18 mouse cellular contexts compared by ENCODE assay signal in genomic region chr7:128369366-128369765, GRCm38 (mm10). TPM values are rescaled to one million over a fixed set of nuclear protein-coding genes. Genes with fewer than 3 reads are reported as not detected.
A peak's percentile ranks its signal among the peaks of the same experiment; 100 is the strongest.
DNase-seq lines count a peak whose midpoint lies in the region; ATAC-seq and TF ChIP-seq lines count a peak whose summit lies in the region.
"Had no signal": no experiment of that assay in that cellular context is flagged by ENCODE, and none has a peak within 500 bp of the region (broad histone marks: within the 10 kb centered on the region; RNA-seq: fewer than 3 reads in every experiment).

No protein-coding gene starts in this region.

- no peaks in the 10 kb centered on the region for H3K9me3 ChIP-seq in liver, embryonic 13.5 days (replicated peaks)
- 0 out of 2 replicates have a peak, but pooled peaks cover 2% of the 10 kb centered on the region for H3K9me3 ChIP-seq in liver, postnatal 0 days (ENCODE audit: low read length)
- no peaks in the 10 kb centered on the region for H3K9me3 ChIP-seq in stomach, embryonic 16.5 days (replicated peaks; ENCODE audit: control insufficient read depth, low read length)
- no peaks in the 10 kb centered on the region; the same call in 1 of the 2 replicates for H3K9me3 ChIP-seq in kidney, embryonic 14.5 days (ENCODE audit: control insufficient read depth, low read length)
- H3K9me3 ChIP-seq: hindbrain, embryonic 15.5 days; kidney, embryonic 15.5 days; midbrain, embryonic 12.5 days had no signal

- no peak overlapping the region for H3K4me2 ChIP-seq in liver, embryonic 13.5 days
- no peak overlapping the region for H3K4me2 ChIP-seq in liver, postnatal 0 days (ENCODE audit: low read depth, low read length)
- no peak overlapping the region for H3K4me2 ChIP-seq in stomach, embryonic 16.5 days (ENCODE audit: low read depth, low read length)
- no peak overlapping the region for H3K4me2 ChIP-seq in kidney, embryonic 14.5 days (replicated peaks; ENCODE audit: low read depth, low read length)
- H3K4me2 ChIP-seq: forebrain, embryonic 13.5 days; hindbrain, embryonic 15.5 days; kidney, embryonic 15.5 days; midbrain, embryonic 12.5 days had no signal

- H3K27me3 ChIP-seq in liver, embryonic 13.5 days = no peaks in the 10 kb centered on the region
- H3K27me3 ChIP-seq in liver, postnatal 0 days (ENCODE audit: insufficient read depth, low read length) = no peaks in the 10 kb centered on the region
- no peaks in the 10 kb centered on the region for H3K27me3 ChIP-seq in stomach, embryonic 16.5 days (ENCODE audit: control insufficient read depth, insufficient read depth, low read length)
- no peaks in the 10 kb centered on the region for H3K27me3 ChIP-seq in kidney, embryonic 14.5 days (ENCODE audit: control insufficient read depth, insufficient read depth, low read length)
- H3K27me3 ChIP-seq: forebrain, embryonic 13.5 days; hindbrain, embryonic 15.5 days; kidney, embryonic 15.5 days; midbrain, embryonic 12.5 days; Patski had no signal

- no peak for TF ChIP-seq EP300 in liver, postnatal 0 days (IDR thresholded peaks at IDR 0.05; ENCODE audit: low read depth)

- no peak overlapping the region for H3K27ac ChIP-seq in liver, embryonic 13.5 days
- no peak overlapping the region for H3K27ac ChIP-seq in liver, postnatal 0 days (ENCODE audit: low read depth)
- H3K27ac ChIP-seq in stomach, embryonic 16.5 days (ENCODE audit: low read length) = peak overlapping the region; percentile 40
- H3K27ac ChIP-seq in kidney, embryonic 14.5 days (ENCODE audit: low read depth, low read length) = no peak overlapping the region
- H3K27ac ChIP-seq: forebrain, embryonic 13.5 days; gastrocnemius, adult 2 months; hindbrain, embryonic 15.5 days; kidney, embryonic 15.5 days; left cerebral cortex, adult 2 months; liver, embryonic 14.5 days; midbrain, embryonic 12.5 days had no signal

- H3K9ac ChIP-seq in liver, embryonic 13.5 days = no peak overlapping the region
- H3K9ac ChIP-seq in liver, postnatal 0 days (replicated peaks) = no peak overlapping the region
- H3K9ac ChIP-seq in stomach, embryonic 16.5 days (ENCODE audit: low read length) = no peak overlapping the region
- no peak overlapping the region for H3K9ac ChIP-seq in kidney, embryonic 14.5 days (ENCODE audit: low read depth, low read length)
- H3K9ac ChIP-seq: forebrain, embryonic 13.5 days; hindbrain, embryonic 15.5 days; kidney, embryonic 15.5 days; liver, embryonic 14.5 days; midbrain, embryonic 12.5 days had no signal

- DNase-seq in liver, embryonic 13.5 days = no peak
- DNase-seq in liver, postnatal 0 days = no peak
- peak; percentile 64 for DNase-seq in lung, postnatal 10 days
- no peak for DNase-seq in frontal cortex, postnatal 25 days (ENCODE audit: low spot score in 2 of 2)
- DNase-seq: adrenal gland, postnatal 36 days; cerebellum, adult 9-10 months; gastrocnemius, adult 2 months; kidney, postnatal 36 days had no signal

- no peak for TF ChIP-seq CTCF in liver, postnatal 0 days (IDR thresholded peaks at IDR 0.05; ENCODE audit: low read depth)

- H3K4me1 ChIP-seq in liver, embryonic 13.5 days (replicated peaks) = no peaks in the 10 kb centered on the region; the same call in 1 of the 2 replicates
- H3K4me1 ChIP-seq in liver, postnatal 0 days (ENCODE audit: insufficient read depth) = no peaks in the 10 kb centered on the region; the same call in 1 of the 2 replicates
- H3K4me1 ChIP-seq in stomach, embryonic 16.5 days (ENCODE audit: control insufficient read depth, insufficient read depth, low read length) = peaks cover 8% of the 10 kb centered on the region
- no peaks in the 10 kb centered on the region for H3K4me1 ChIP-seq in kidney, embryonic 14.5 days (ENCODE audit: control insufficient read depth, insufficient read depth, low read length)
- H3K4me1 ChIP-seq: forebrain, embryonic 13.5 days; kidney, embryonic 15.5 days; midbrain, embryonic 12.5 days had no signal

- 0 out of 2 replicates have a peak, but pooled peaks have one; percentile 20 for ATAC-seq in liver, embryonic 13.5 days (ENCODE audit: low read depth)
- no peak for ATAC-seq in liver, postnatal 0 days
- ATAC-seq in CD4-positive, CD25-positive, alpha-beta regulatory T cell, adult 4 months = peak; percentile 31
- 0 out of 2 replicates have a peak, but pooled peaks have one; percentile 8 for ATAC-seq in stomach, embryonic 16.5 days (ENCODE audit: insufficient read depth, low FRiP score)
- no peak for ATAC-seq in kidney, embryonic 14.5 days (ENCODE audit: low FRiP score, low TSS enrichment)
- ATAC-seq: forebrain, embryonic 13.5 days; Patski had no signal

- H3K4me3 ChIP-seq in liver, embryonic 13.5 days (replicated peaks) = no peak overlapping the region
- H3K4me3 ChIP-seq in liver, postnatal 0 days (ENCODE audit: low read depth, low read length) = no peak overlapping the region
- H3K4me3 ChIP-seq in stomach, embryonic 16.5 days (replicated peaks; ENCODE audit: low read length) = no peak overlapping the region
- H3K4me3 ChIP-seq in kidney, embryonic 14.5 days (ENCODE audit: low read length) = no peak overlapping the region
- H3K4me3 ChIP-seq: forebrain, embryonic 13.5 days; gastrocnemius, adult 2 months; hindbrain, embryonic 15.5 days; kidney, embryonic 15.5 days; left cerebral cortex, adult 2 months; midbrain, embryonic 12.5 days had no signal

- peaks cover 14% of the 10 kb centered on the region for H3K36me3 ChIP-seq in liver, embryonic 13.5 days
- 0 out of 2 replicates have a peak, but pooled peaks cover 2% of the 10 kb centered on the region for H3K36me3 ChIP-seq in liver, postnatal 0 days (replicated peaks; ENCODE audit: insufficient read depth, low read length)
- H3K36me3 ChIP-seq in stomach, embryonic 16.5 days (ENCODE audit: control insufficient read depth, insufficient read depth, low read length) = no peaks in the 10 kb centered on the region; the same call in 1 of the 2 replicates
- no peaks in the 10 kb centered on the region for H3K36me3 ChIP-seq in kidney, embryonic 14.5 days (ENCODE audit: control insufficient read depth, insufficient read depth, low read length)
- H3K36me3 ChIP-seq: kidney, embryonic 15.5 days; midbrain, embryonic 12.5 days had no signal

- WGBS in liver, embryonic 13.5 days (ENCODE audit: insufficient replicate concordance) = 58% methylated on average over 12 of the region's 12 CpGs
- 54% methylated on average over 12 of the region's 12 CpGs for WGBS in liver, postnatal 0 days (ENCODE audit: insufficient replicate concordance)
- WGBS in stomach, embryonic 16.5 days = 57% methylated on average over 12 of the region's 12 CpGs
- WGBS in kidney, embryonic 14.5 days = 72% methylated on average over 12 of the region's 12 CpGs

RNA-seq across cellular contexts. Expression of gene Rgs10, which starts 49.2 kb away (rescaled TPM):
- polyA plus RNA-seq in liver, embryonic 13.5 days (2015; fragmentation: Nextera tagmentation; extraction: Ambion mirVana) = 48.5 and 54.6 TPM in 2 replicates
- polyA plus RNA-seq in liver, postnatal 0 days (2015; fragmentation: Nextera tagmentation; extraction: Ambion mirVana) = 31.7 and 32.3 TPM in 2 replicates
- 100 to 1,000 TPM; 541 to 576 TPM for polyA plus RNA-seq in CD4-positive, CD25-positive, alpha-beta regulatory T cell, adult 4 months (2017; shearing (Covaris generic))
- polyA plus RNA-seq in stomach, embryonic 16.5 days (2015; fragmentation: Nextera tagmentation; extraction: Ambion mirVana) = 23.7 and 24.0 TPM in 2 replicates
- polyA plus RNA-seq in kidney, embryonic 14.5 days (2014; fragmentation: Nextera tagmentation; extraction: Ambion mirVana) = 7.6 and 8.7 TPM in 2 replicates

Comparison
In these comparisons a context has a peak if more than half of its experiments do, and no peak if none do; other contexts are left out.
1. ATAC-seq: peak in liver, embryonic 13.5 days (single experiment), CD4-positive, CD25-positive, alpha-beta regulatory T cell, adult 4 months (single experiment) and stomach, embryonic 16.5 days (single experiment); none in liver, postnatal 0 days (single experiment) and kidney, embryonic 14.5 days (single experiment).